ENCODE assay signal across 15 mouse cellular contexts in the genomic region with DNA sequence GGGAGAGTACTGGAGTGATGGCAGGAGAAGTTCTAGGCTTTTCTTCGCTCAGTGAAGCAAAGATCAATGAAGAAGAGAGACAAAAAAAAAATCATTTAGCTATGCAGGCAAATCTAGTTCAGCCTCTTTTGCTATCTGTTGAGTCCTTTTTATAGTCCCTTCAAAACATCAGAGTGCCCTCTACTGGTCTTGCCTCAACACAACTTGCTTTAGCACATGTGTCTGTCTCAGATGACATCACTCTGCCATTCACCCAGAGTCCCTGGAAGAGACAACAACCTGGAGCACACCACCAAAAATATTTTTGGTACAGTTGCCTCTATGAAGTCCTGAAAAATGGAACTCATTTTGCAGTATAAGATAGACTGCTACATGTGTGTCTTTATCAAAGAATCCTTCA.
DNase-seq lines count a peak whose midpoint lies in the region; ATAC-seq and TF ChIP-seq lines count a peak whose summit lies in the region.
"Had no signal": no experiment of that assay in that cellular context is flagged by ENCODE, and none has a peak within 500 bp of the region (broad histone marks: within the 10 kb centered on the region; RNA-seq: fewer than 3 reads in every experiment).

No protein-coding gene starts in this region.

- peak; percentile 96 for ATAC-seq in frontal cortex, adult (ENCODE audit: low TSS enrichment)
- ATAC-seq in liver, postnatal 0 days = no peak
- ATAC-seq: activated CD4-positive, CD25-positive, alpha-beta regulatory T cell, adult 4 months; CD4-positive, CD25-positive, alpha-beta regulatory T cell, adult 4 months; lung, postnatal 0 days had no signal

- TF ChIP-seq CTCF in liver, adult 2 months (IDR thresholded peaks at IDR 0.05; ENCODE audit: low read depth, low read length) = no peak
- TF ChIP-seq CTCF in liver, postnatal 0 days (IDR thresholded peaks at IDR 0.05; ENCODE audit: low read depth) = no peak

- H3K27me3 ChIP-seq in liver, adult 2 months (ENCODE audit: control insufficient read depth, insufficient read depth, low read length) = no peaks in the 10 kb centered on the region
- H3K27me3 ChIP-seq in liver, postnatal 0 days (ENCODE audit: insufficient read depth, low read length) = no peaks in the 10 kb centered on the region

- no peak overlapping the region for H3K9ac ChIP-seq in liver, adult 2 months (ENCODE audit: low read depth, low read length)
- no peak overlapping the region for H3K9ac ChIP-seq in liver, postnatal 0 days (replicated peaks)

- no peaks in the 10 kb centered on the region for H3K9me3 ChIP-seq in liver, postnatal 0 days (ENCODE audit: low read length)

- no peaks in the 10 kb centered on the region for H3K4me1 ChIP-seq in liver, adult 2 months (ENCODE audit: control insufficient read depth, insufficient read depth, low read length)
- no peaks in the 10 kb centered on the region for H3K4me1 ChIP-seq in liver, postnatal 0 days (ENCODE audit: insufficient read depth)

- 56% methylated on average over 1 of the region's 1 CpGs for WGBS in liver, adult 2 months
- WGBS in liver, postnatal 0 days (ENCODE audit: insufficient replicate concordance) = 82% methylated on average over 1 of the region's 1 CpGs

- H3K36me3 ChIP-seq in liver, adult 2 months (ENCODE audit: control insufficient read depth, insufficient read depth, low read length) = no peaks in the 10 kb centered on the region
- no peaks in the 10 kb centered on the region for H3K36me3 ChIP-seq in liver, postnatal 0 days (replicated peaks; ENCODE audit: insufficient read depth, low read length)

- TF ChIP-seq POLR2A in liver, adult 2 months (IDR thresholded peaks at IDR 0.05; ENCODE audit: extremely low read depth, insufficient read depth, low read length) = no peak

- H3K4me3 ChIP-seq in liver, adult 2 months (ENCODE audit: insufficient read depth, low read depth, low read length) = no peak overlapping the region
- H3K4me3 ChIP-seq in liver, postnatal 0 days (ENCODE audit: low read depth, low read length) = no peak overlapping the region

- no peak for TF ChIP-seq EP300 in liver, postnatal 0 days (IDR thresholded peaks at IDR 0.05; ENCODE audit: low read depth)

- DNase-seq in frontal cortex, postnatal 25 days (ENCODE audit: low spot score in 2 of 2) = no peak
- peak; percentile 22 for DNase-seq in liver, adult 2 months (ENCODE audit: extremely low read depth, low read depth, low spot score)
- no peak for DNase-seq in liver, postnatal 0 days
- peak; percentile 69 for DNase-seq in ZHBTc4 (ENCODE audit: low read depth, low spot score)
- peak; percentile 14 for DNase-seq in mesoderm, embryonic 11.5 days (ENCODE audit: low read depth, low spot score)
- no peak for DNase-seq in thymus, postnatal 25 days
- DNase-seq in kidney, postnatal 10 days = no peak
- DNase-seq: gastrocnemius, postnatal 14 days; heart, postnatal 10 days; kidney, adult 8-10 months; thymus, postnatal 4 days had no signal

- no peak overlapping the region for H3K4me2 ChIP-seq in liver, postnatal 0 days (ENCODE audit: low read depth, low read length)

- H3K27ac ChIP-seq in liver, adult 2 months (replicated peaks; ENCODE audit: insufficient read depth, low read depth, low read length) = no peak overlapping the region
- H3K27ac ChIP-seq in liver, postnatal 0 days (ENCODE audit: low read depth) = no peak overlapping the region

- no peaks in the 10 kb centered on the region for H3K79me2 ChIP-seq in liver, adult 2 months (ENCODE audit: control insufficient read depth, insufficient read depth, low read length)

Comparison
In these comparisons a context has a peak if more than half of its experiments do, and no peak if none do; other contexts are left out.
1. DNase-seq: peak in liver, adult 2 months (single experiment), ZHBTc4 (single experiment) and mesoderm, embryonic 11.5 days (single experiment); none in frontal cortex, postnatal 25 days (0 of 2), liver, postnatal 0 days (single experiment), thymus, postnatal 25 days (single experiment) and kidney, postnatal 10 days (single experiment).